Mouse (Mus musculus): ENCODE results near the gene Tbrg1. TPM values are rescaled to one million over a fixed set of nuclear protein-coding genes. Genes with fewer than 3 reads are reported as not detected.

Gene Tbrg1
- polyA plus RNA-seq, 1 experiment from 2014 or later = 114 TPM

DNA sequence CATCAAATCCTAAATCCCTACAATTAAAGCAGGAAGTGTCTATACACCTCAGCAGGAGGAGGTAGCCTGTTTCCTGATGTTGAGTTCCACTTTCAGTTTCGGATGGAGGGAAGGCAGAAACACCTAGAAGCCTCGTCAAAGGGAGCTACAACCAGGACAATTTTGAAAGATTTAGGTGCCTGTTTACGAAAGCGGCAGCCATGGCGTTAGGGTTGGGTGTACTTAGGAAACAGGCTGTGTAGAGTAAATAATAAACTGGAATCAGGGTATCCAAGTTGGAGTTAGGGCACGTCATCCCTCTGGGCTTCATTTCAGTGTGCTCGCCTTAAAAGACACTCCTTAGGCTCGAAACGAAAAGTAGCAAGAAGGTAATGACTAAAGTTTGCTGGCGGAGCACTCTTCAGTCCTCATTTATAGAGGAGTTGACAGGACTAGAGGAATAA lies 652 bp downstream of the Tbrg1 start:
- H3K9me3 ChIP-seq = no peaks in the 10 kb centered on the region
- peak overlapping the region; percentile 69 for H3K4me2 ChIP-seq
- peak; percentile 45; the same call in 1 of the 2 replicates for ATAC-seq (ENCODE audit: low FRiP score)
- H3K27ac ChIP-seq = peak overlapping the region; percentile 65; the same call in 1 of the 2 replicates
- peak overlapping the region; percentile 72 for H3K4me3 ChIP-seq (replicated peaks)
- H3K36me3 ChIP-seq (replicated peaks) = peaks cover 26% of the 10 kb centered on the region
- no peaks in the 10 kb centered on the region for H3K27me3 ChIP-seq
- WGBS = 4% methylated on average over 10 of the region's 10 CpGs
- H3K4me1 ChIP-seq = peaks cover 13% of the 10 kb centered on the region
- H3K9ac ChIP-seq = peak overlapping the region; percentile 81

DNA sequence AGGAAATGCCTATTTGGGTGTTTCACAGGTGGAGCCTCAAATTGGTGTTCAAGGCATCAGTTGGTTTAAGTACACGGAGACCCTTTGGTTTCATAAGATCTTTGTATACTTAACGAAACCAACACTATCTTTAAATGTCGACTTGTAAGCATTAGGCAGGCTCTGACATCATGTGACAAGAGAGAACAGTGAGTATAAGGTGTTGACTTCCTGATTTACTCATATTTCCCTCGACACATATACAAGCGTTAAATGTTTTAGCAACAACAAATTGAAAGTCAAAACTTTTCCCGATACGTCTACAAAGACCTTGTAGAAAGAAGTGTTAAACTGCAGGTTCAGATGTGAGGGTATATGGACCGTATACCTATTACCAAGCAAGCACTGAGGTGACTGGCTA lies 1.2 kb downstream of the Tbrg1 start:
- Histone ChIP-seq H3K4me2 (peak overlapping the region; percentile 69), H3K27me3 (no peaks in the 10 kb centered on the region), H3K9ac (peak overlapping the region; percentile 81; the same call in 1 of the 2 replicates), H3K4me1 (peaks cover 13% of the 10 kb centered on the region), H3K9me3 (no peaks in the 10 kb centered on the region), H3K27ac (no peak overlapping the region), H3K4me3 (replicated peaks) (peak overlapping the region; percentile 72), H3K36me3 (replicated peaks) (peaks cover 31% of the 10 kb centered on the region)
- ATAC-seq (ENCODE audit: low FRiP score) = no peak
- WGBS = 76% methylated on average over 8 of the region's 8 CpGs

DNA sequence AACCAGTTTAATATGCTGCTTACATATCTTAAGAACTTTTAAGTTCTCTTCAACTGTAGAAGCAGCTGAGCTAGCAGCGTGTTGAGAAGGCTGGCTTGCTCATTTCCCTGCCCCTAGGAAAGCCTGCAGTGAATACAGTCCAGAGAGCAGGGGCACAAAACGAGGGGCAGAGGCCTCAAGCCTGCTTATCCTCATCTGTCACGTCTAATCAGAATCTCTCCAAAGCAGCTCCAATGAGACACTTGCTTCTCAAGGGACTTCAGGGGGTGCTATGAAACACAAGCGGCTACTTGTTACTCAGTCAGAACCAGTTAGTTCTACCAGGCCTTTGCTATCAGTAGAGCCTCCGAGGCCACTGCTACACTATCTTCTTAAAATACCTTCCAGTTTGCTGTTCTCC lies 3.3 kb downstream of the Tbrg1 start:
- H3K4me3 ChIP-seq (replicated peaks) = no peak overlapping the region
- H3K9me3 ChIP-seq = no peaks in the 10 kb centered on the region
- WGBS = 89% methylated on average over 5 of the region's 5 CpGs
- H3K4me2 ChIP-seq = no peak overlapping the region
- H3K4me1 ChIP-seq = peaks cover 13% of the 10 kb centered on the region
- no peak for ATAC-seq (ENCODE audit: low FRiP score)
- no peaks in the 10 kb centered on the region for H3K27me3 ChIP-seq
- H3K9ac ChIP-seq = no peak overlapping the region
- no peak overlapping the region for H3K27ac ChIP-seq
- peaks cover 51% of the 10 kb centered on the region for H3K36me3 ChIP-seq (replicated peaks)

DNA sequence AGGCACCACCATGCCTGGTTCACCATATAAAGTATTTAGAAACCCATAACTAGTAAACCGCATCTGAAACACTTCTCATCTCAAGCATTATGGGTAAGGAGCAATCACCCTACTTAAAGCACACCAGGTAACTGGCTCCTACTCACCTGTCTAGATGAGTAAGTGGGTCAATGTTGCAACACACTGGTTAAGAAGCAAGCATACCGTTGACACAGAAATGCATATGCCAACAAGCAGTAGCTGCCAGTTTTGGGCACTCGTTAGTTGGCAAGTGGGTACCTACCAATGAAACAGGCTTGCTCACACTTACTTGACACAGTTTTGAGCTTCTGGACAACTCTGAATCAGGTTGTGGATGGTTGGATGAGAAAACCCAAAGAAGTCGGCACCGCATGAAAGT lies 6.5 kb downstream of the Tbrg1 start:
- Histone ChIP-seq H3K36me3 (replicated peaks) (peaks cover 66% of the 10 kb centered on the region), H3K4me1 (peaks cover under 1% of the 10 kb centered on the region; the same call in 1 of the 2 replicates)
- no peak for ATAC-seq (ENCODE audit: low FRiP score)

DNA sequence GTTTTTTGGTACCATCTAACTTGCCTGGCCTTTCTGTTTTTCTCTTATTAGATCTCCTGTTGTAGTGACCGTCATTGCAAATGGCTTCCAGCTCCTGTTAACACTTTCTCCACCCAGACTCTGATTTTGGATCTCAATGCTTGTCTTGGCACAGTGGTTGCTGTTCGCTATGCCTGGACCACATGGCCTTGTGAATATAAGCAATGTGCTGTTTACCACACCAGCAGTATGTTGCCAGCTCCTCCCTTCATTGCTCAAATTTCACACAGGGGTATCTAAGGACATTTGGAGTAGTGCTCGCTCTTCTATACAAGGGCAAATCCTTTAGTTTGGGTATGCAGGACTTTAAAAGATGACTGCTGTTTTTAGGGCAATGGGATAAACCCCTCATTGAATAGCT lies 10.9 kb downstream of the Tbrg1 start:
- Histone ChIP-seq H3K27me3 (no peaks in the 10 kb centered on the region), H3K4me1 (no peaks in the 10 kb centered on the region), H3K4me3 (replicated peaks) (no peak overlapping the region), H3K4me2 (no peak overlapping the region), H3K36me3 (replicated peaks) (peaks cover 39% of the 10 kb centered on the region), H3K9ac (no peak overlapping the region), H3K27ac (no peak overlapping the region), H3K9me3 (no peaks in the 10 kb centered on the region)
- no peak for ATAC-seq (ENCODE audit: low FRiP score)
- 84% methylated on average over 3 of the region's 3 CpGs for whole genome bisulfite sequencing

More for the DNA sequence above, 6.5 kb downstream of the Tbrg1 start:
- Histone ChIP-seq H3K4me2 (no peak overlapping the region), H3K9ac (no peak overlapping the region), H3K27ac (no peak overlapping the region), H3K9me3 (no peaks in the 10 kb centered on the region), H3K4me3 (replicated peaks) (no peak overlapping the region), H3K27me3 (no peaks in the 10 kb centered on the region)
- WGBS = 96% methylated on average over 5 of the region's 5 CpGs

DNA sequence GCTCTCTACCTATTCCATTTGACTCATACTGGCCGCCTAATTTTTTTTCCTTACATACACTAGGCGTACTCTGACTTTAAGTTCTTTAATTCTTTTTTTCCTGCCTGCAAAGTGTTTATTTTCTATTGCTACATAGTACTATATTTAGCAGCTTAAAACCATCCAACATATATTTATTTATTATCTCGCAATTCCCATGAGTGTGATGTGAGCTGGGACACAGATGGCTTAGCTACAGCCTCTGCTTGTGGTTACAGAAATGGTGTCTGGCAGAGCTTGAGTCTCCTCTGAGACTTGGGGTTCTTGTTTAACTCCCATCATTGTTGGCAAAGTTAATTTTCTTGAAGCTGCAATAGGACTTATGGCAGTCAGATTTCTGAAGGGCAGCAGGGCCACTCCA lies 18.4 kb downstream of the Tbrg1 start:
- WGBS = 85% methylated on average over 3 of the region's 3 CpGs
- Histone ChIP-seq H3K27ac (no peak overlapping the region), H3K4me2 (no peak overlapping the region), H3K36me3 (replicated peaks) (no peaks in the 10 kb centered on the region), H3K4me1 (no peaks in the 10 kb centered on the region), H3K4me3 (replicated peaks) (no peak overlapping the region), H3K9me3 (no peaks in the 10 kb centered on the region), H3K27me3 (no peaks in the 10 kb centered on the region), H3K9ac (no peak overlapping the region)
- ATAC-seq (ENCODE audit: low FRiP score) = no peak

DNA sequence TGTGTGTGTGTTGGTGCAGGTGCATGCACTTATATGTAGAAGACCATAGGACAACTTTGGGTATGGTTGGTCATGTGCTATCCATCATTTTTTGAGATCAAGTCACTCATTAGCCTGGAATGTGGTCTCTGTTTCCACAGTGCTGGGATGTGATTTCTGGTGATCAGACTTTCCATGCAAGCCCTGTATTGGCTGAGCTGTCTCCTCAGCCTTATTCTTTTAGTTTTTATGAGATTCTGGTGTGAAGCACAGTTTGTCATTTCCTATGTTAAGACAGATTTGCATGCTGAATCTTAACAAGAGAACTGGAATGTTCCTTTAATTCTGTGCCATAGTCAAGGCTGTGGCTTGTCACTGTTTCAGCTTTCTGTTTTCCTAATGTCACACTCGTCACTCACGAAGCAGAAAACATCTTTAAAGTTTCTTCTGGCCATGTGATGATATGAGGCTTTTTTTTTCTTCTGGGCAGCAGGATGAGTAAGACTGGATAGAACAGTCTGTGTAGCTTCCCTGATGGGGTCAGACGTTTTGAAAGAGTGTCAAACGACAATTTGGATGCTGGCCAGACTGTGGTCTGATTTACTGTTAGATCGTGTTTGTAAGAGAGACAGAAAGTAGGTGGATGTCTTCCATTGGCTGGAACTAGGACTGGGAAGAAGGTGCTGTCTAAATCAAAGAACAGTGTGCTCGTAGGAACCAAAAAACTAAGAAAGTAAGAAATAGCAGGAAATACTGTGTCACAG lies 20.1 kb downstream of the Tbrg1 start:
- H3K9me3 ChIP-seq = no peaks in the 10 kb centered on the region
- no peaks in the 10 kb centered on the region for H3K4me1 ChIP-seq
- H3K27ac ChIP-seq = no peak overlapping the region
- no peaks in the 10 kb centered on the region for H3K27me3 ChIP-seq
- WGBS = 71% methylated on average over 6 of the region's 6 CpGs
- H3K4me3 ChIP-seq (replicated peaks) = no peak overlapping the region
- no peak overlapping the region for H3K4me2 ChIP-seq
- H3K9ac ChIP-seq = no peak overlapping the region
- no peaks in the 10 kb centered on the region for H3K36me3 ChIP-seq (replicated peaks)
- ATAC-seq (ENCODE audit: low FRiP score) = no peak

DNA sequence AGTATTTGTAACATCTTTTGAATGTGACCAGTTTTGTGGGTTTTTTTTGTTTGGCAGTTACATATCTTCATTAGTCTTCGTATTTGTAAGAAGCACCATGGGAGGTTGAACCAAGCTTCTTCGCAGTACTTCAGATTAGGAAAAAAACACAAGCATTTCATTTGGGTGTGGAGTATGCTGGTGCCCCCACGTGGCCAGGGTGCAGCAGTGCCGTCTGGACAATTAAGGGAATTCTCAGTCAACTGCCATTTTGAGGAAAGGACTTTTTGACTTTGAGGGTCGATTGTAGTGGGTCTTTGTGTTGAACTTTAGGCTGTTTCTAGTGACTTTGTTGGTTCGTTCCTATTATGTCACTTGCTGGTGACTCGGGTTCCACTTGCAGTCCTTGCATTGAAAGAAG lies 20.8 kb downstream of the Tbrg1 start:
- Histone ChIP-seq H3K4me3 (replicated peaks) (no peak overlapping the region), H3K27me3 (no peaks in the 10 kb centered on the region), H3K27ac (no peak overlapping the region), H3K4me1 (no peaks in the 10 kb centered on the region), H3K36me3 (replicated peaks) (no peaks in the 10 kb centered on the region), H3K9me3 (no peaks in the 10 kb centered on the region), H3K9ac (no peak overlapping the region), H3K4me2 (no peak overlapping the region)
- ATAC-seq (ENCODE audit: low FRiP score) = peak; percentile 53; the same call in 1 of the 2 replicates
- WGBS = 15% methylated on average over 7 of the region's 7 CpGs

DNA sequence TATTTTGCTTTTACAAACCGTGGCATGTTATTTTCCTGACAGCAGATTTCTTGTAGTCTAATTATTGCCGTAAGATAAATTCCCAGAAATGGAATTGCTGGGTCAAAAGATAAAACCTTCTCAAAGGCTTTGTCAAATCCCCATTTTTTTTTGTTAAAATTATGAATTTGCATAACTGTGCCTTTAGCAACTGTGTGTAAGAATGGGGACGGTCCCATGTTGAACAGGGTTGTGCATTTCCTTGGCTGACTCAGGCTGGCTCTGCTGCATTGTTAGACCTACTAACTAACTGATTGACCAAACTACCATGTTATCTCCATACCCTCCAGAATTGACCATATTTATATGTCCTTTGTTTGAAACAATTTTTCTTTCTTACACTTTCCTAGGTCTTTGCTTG lies 22.8 kb downstream of the Tbrg1 start:
- Histone ChIP-seq H3K9ac (no peak overlapping the region), H3K27ac (no peak overlapping the region), H3K36me3 (replicated peaks) (no peaks in the 10 kb centered on the region), H3K4me3 (replicated peaks) (no peak overlapping the region), H3K27me3 (no peaks in the 10 kb centered on the region), H3K4me1 (no peaks in the 10 kb centered on the region), H3K9me3 (no peaks in the 10 kb centered on the region), H3K4me2 (no peak overlapping the region)
- 90% methylated on average over 3 of the region's 3 CpGs for WGBS
- no peak for ATAC-seq (ENCODE audit: low FRiP score)

DNA sequence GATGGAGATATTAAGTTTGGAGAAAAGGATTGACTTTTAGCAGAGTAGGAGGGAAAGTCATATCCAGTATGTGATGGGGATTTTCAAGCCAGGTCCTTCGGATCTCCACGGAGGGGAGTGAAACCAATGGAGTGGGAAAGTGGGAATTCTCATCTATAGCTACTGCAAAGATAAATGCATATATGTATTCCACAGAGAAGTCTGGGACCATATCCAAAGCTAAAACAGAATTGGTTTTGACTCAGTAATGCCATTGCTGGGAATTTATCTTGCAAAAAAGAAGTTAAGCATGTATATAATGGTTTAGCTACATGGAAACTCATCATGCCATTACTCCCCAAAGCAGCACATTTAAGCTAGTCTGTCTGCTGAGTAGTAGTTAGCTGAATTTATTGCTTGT lies 24.8 kb downstream of the Tbrg1 start:
- no peak for ATAC-seq (ENCODE audit: low FRiP score)
- H3K36me3 ChIP-seq (replicated peaks) = no peaks in the 10 kb centered on the region

DNA sequence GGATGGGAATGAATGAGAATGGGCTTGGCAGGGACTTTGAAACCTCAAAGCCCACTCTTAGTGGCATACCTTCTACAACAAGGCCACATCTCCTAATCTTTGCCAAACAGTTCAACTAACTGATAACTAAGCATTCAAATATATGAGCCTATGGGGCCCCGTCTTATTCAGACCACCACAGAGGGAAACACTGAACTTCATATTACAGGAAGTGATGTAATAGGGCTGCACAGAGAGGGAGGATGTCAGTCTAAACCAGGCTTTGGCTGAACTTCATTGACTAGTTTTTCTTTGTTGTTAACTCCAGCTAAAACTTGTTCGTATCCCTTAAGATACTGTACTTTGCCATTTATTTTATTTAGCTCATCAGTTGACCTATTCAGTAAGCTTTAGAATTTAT lies 27.2 kb downstream of the Tbrg1 start:
- H3K27me3 ChIP-seq = no peaks in the 10 kb centered on the region
- WGBS = 93% methylated on average over 2 of the region's 2 CpGs
- peaks cover 18% of the 10 kb centered on the region for H3K4me1 ChIP-seq
- H3K4me2 ChIP-seq = no peak overlapping the region
- no peaks in the 10 kb centered on the region for H3K9me3 ChIP-seq
- no peak overlapping the region for H3K27ac ChIP-seq
- H3K4me3 ChIP-seq (replicated peaks) = no peak overlapping the region
- H3K9ac ChIP-seq = no peak overlapping the region
- ATAC-seq (ENCODE audit: low FRiP score) = no peak
- H3K36me3 ChIP-seq (replicated peaks) = no peaks in the 10 kb centered on the region

More for the DNA sequence above, 24.8 kb downstream of the Tbrg1 start:
- Histone ChIP-seq H3K9me3 (no peaks in the 10 kb centered on the region), H3K9ac (no peak overlapping the region), H3K27me3 (no peaks in the 10 kb centered on the region), H3K4me1 (peaks cover 2% of the 10 kb centered on the region; the same call in 1 of the 2 replicates), H3K27ac (no peak overlapping the region), H3K4me2 (no peak overlapping the region), H3K4me3 (replicated peaks) (no peak overlapping the region)
- WGBS = 89% methylated on average over 2 of the region's 2 CpGs

DNA sequence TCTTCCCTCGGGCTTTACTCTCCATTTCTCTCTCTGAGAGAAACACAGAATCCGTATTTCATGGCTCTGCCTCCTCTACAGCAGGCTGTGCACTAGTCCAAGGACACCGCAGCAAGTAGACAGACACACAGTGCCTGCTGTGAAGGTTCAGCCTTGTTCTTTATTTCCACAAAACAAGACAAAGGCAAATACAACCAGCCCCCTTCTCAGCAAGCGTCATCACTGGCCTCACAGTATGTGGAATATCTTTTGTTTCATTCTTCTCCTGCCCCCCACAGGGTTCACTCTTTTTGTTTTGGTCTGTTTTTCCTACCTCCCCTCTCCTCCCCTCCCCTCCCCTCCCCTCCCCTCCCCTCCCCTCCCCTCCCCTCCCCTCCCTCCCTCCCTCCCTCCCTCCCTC lies 28.5 kb downstream of the Tbrg1 start:
- H3K36me3 ChIP-seq (replicated peaks) = no peaks in the 10 kb centered on the region
- H3K4me3 ChIP-seq (replicated peaks) = no peak overlapping the region
- no peak overlapping the region; the same call in 1 of the 2 replicates for H3K27ac ChIP-seq
- no peak overlapping the region for H3K4me2 ChIP-seq
- H3K9me3 ChIP-seq = no peaks in the 10 kb centered on the region
- H3K4me1 ChIP-seq = peaks cover 21% of the 10 kb centered on the region
- H3K27me3 ChIP-seq = no peaks in the 10 kb centered on the region
- no peak overlapping the region for H3K9ac ChIP-seq
- ATAC-seq (ENCODE audit: low FRiP score) = no peak
- 35% methylated on average over 4 of the region's 4 CpGs for WGBS

DNA sequence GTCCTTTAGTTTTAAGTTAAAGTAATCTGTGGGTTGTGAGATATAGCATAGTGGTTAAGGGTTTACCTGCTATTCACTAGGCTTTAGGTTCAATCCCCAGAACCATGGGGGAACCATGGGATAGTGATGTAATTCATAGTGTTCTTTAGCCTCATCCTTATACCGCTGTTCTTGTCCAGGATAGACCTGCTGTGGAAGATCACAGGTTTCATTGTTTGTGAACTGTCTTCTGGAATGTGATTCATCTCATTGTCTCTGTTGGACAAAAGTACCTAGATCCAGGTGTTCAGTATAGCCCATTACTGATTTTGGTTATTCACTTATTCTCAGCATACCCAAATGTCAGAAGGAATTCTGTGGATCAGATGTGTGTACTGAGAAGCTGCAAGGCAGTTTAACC lies 29.8 kb downstream of the Tbrg1 start:
- Histone ChIP-seq H3K4me3 (replicated peaks) (no peak overlapping the region), H3K9me3 (no peaks in the 10 kb centered on the region), H3K4me1 (peaks cover 21% of the 10 kb centered on the region), H3K4me2 (no peak overlapping the region), H3K36me3 (replicated peaks) (no peaks in the 10 kb centered on the region), H3K9ac (no peak overlapping the region), H3K27ac (no peak overlapping the region), H3K27me3 (no peaks in the 10 kb centered on the region)
- no peak for ATAC-seq (ENCODE audit: low FRiP score)
- 95% methylated on average over 1 of the region's 1 CpGs for WGBS
